Mouse (Mus musculus) testis, adult 2 months (tissue): ENCODE results near the gene Gramd2.

Source experiments
- CTCF ChIP-seq: fragments of 200-500 bp; IDR thresholded peaks from 2 replicates; pipeline ENCODE4 v1.5.1; 2012; ENCODE audit warnings: low read depth, mild to moderate bottlenecking, inconsistent platforms, low read length, moderate library complexity; ENCODE audit not compliant: control insufficient read depth, insufficient read depth, insufficient replicate concordance
- POLR2A ChIP-seq: fragments of 200-500 bp; IDR thresholded peaks from 2 replicates; pipeline ENCODE4 v1.6.1; 2012; ENCODE audit warnings: low read depth, mild to moderate bottlenecking, inconsistent platforms, low read length, moderate library complexity; ENCODE audit not compliant: control insufficient read depth

DNA sequence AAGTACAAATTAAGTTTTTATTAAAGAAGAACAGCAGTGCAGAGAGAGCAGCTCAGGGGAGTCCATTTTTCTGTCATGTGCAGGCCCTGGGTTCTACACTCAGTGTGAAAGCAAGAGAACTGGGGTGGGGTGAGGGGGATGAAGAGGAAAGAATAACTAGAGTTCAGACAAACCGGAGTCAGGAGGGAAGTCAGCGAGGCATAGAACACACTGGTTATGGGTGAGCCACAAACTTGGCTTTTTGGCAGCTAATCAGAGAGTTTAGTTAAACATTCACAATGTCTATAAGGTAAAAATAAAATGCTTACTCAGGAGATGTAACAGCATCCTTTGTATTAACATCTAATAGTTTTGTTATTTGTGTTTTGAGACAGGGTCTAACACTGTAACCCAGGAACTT lies 60.6 kb downstream of the Gramd2 start:
- TF ChIP-seq POLR2A (no peak), CTCF (no peak)
